Mouse (Mus musculus) central nervous system, embryonic 11.5 days (tissue): Measurements from ENCODE around the gene Nkiras2. TPM values are rescaled to one million over a fixed set of nuclear protein-coding genes. Genes with fewer than 3 reads are reported as not detected.

Experiments used
- polyA plus RNA-seq: library from polyadenylated mRNA; depleted of rRNA; stranded (reverse); fragments of >200 nt; gene quantifications from 2 replicates; pipeline ENCODE4 v1.2.3, GENCODE M21; 2012; rRNA removed

The Nkiras2 gene
- polyA plus RNA-seq: 67.2 and 77.8 TPM in 2 replicates

GRCm38 (mm10) chr11:100618761-100619484 lies at the start of gene Nkiras2:
TSS of gene Nkiras2 (plus strand) at chr11:100619244.

DNA sequence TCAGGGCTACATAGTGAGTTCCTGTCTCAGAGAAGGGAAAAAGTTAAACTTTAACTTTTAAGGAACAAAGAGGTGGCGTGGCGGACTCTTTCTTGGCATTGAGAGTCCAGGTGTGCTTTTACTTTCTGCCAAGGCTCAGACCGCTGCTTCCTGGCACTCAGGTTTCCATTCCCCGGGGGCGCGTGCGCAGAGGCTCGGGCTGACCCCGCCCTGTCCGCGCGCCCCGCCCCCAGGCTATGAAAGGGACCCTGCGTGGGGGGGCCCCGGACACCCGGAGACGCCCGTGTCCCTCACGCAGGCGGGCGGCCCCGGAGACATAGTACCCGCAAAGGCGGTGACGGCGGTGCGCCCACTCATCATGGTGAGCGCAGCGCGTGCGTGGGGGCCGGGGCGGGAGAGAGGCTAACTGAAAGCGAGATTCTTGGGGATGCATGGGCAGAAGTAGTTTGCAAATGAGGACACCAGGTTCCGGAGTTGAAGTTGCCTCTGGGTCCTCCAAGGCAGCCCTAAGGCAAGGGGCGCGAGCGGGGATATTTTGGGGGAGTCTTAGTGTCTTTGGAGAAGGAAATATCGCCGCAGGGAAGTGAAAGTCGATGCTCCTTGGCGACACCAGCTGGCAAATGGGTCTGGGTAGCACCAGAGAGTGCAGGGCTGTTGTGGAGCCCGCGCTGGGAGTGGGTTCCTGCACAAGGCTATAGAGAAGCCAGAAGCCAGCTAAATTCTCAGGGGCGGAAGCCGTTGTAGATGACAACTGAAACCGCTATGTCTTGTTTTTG lies 44.1 kb upstream of the Nkiras2 start, which contains the start of gene Cnp:
Gene Cnp (plus strand): TSS at position 197 of the 776 bp plus-strand sequence.

DNA sequence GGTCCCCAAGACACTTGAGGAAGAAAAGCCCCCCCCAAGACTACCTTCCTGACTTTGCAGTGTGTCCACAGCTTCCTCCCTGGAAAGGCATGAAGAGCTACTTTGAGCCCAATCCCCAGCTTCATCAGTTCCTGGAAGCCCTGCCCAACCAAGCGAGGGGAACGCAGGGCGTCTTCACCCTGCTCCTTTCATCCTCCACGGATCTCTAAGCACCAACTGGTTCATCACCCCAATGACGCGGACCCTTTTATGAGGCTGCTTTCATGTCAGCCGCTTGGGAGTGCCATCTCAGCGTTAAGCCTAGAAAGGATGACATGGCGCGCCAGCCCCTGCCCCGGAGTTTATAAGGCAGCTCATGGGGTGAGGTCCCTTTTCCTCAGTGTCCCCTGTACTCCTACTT lies 938 bp downstream of the Nkiras2 start, which contains the start of gene Dnajc7:
Gene Dnajc7 (minus strand): TSS at position 187 of the 400 bp plus-strand sequence.

Other genes starting within 250 kb of the Nkiras2 start
- gene Jup, start 221.5 kb upstream of the Nkiras2 start, polyA plus RNA-seq: 21.6 and 38.3 TPM in 2 replicates
- gene P3h4, start 204.4 kb upstream of the Nkiras2 start, polyA plus RNA-seq: 16.9 and 31.2 TPM in 2 replicates
- gene Fkbp10, start 203.5 kb upstream of the Nkiras2 start, polyA plus RNA-seq: 28.6 and 64.3 TPM in 2 replicates
- gene Nt5c3b, start 177.4 kb upstream of the Nkiras2 start, polyA plus RNA-seq: 71.6 and 105 TPM in 2 replicates
- 0.86 and 1.3 TPM in 2 replicates for gene Klhl10, start 177.3 kb upstream of the Nkiras2 start, polyA plus RNA-seq
- 9.5 and 9.8 TPM in 2 replicates for gene Klhl11, start 146.5 kb upstream of the Nkiras2 start, polyA plus RNA-seq
- gene Acly, start 91.2 kb upstream of the Nkiras2 start, polyA plus RNA-seq: 174 and 188 TPM in 2 replicates
- gene Ttc25, start 73.6 kb upstream of the Nkiras2 start, polyA plus RNA-seq: 1.1 and 1.6 TPM in 2 replicates
- gene Cnp, start 44.3 kb upstream of the Nkiras2 start, polyA plus RNA-seq: 10.0 and 14.6 TPM in 2 replicates
- 267 and 311 TPM in 2 replicates for gene Dnajc7, start 924 bp downstream of the Nkiras2 start, polyA plus RNA-seq
- 0.35 and 0.65 TPM in 2 replicates for gene Zfp385c, start 73.2 kb downstream of the Nkiras2 start, polyA plus RNA-seq
- 3.2 and 3.3 TPM in 2 replicates for gene Dhx58, start 85.0 kb downstream of the Nkiras2 start, polyA plus RNA-seq
- 49.7 and 54.3 TPM in 2 replicates for gene Kat2a, start 93.2 kb downstream of the Nkiras2 start, polyA plus RNA-seq
- gene Hspb9, start 94.6 kb downstream of the Nkiras2 start, polyA plus RNA-seq: 0.21 TPM in 1 of 2 replicates, not detected in the other
- 91.1 and 137 TPM in 2 replicates for gene Rab5c, start 119.0 kb downstream of the Nkiras2 start, polyA plus RNA-seq
- 6.4 and 7.2 TPM in 2 replicates for gene Kcnh4, start 140.7 kb downstream of the Nkiras2 start, polyA plus RNA-seq
- gene Hcrt, start 143.7 kb downstream of the Nkiras2 start, polyA plus RNA-seq: 0.28 TPM in 1 of 2 replicates, not detected in the other
- gene Ghdc, start 151.7 kb downstream of the Nkiras2 start, polyA plus RNA-seq: 5.8 and 6.6 TPM in 2 replicates
- 12.9 and 15.9 TPM in 2 replicates for gene Stat5b, start 231.5 kb downstream of the Nkiras2 start, polyA plus RNA-seq
- 2.1 and 3.3 TPM in 2 replicates for gene Stat5a, start 240.1 kb downstream of the Nkiras2 start, polyA plus RNA-seq